Mouse (Mus musculus): Measurements from ENCODE around the gene Cyfip2.

- TF ChIP-seq CTCF (IDR thresholded peaks at IDR 0.05; ENCODE audit: insufficient read depth, low read depth, low read length) (no peak), POLR2A (IDR thresholded peaks at IDR 0.05; ENCODE audit: insufficient read depth, low read depth, low read length) (no peak)
Observed at GRCm38 (mm10) chr11:46309808-46310555, 2.7 kb downstream of the Cyfip2 start.

Data from olfactory bulb, adult 2 months (tissue).